9 mouse cellular contexts compared by ENCODE assay signal in genomic region chr1:161038968-161039721, GRCm38 (mm10). TPM values are rescaled to one million over a fixed set of nuclear protein-coding genes. Genes with fewer than 3 reads are reported as not detected.
DNase-seq lines count a peak whose midpoint lies in the region; ATAC-seq and TF ChIP-seq lines count a peak whose summit lies in the region.
"Had no signal": no experiment of that assay in that cellular context is flagged by ENCODE, and none has a peak within 500 bp of the region (broad histone marks: within the 10 kb centered on the region; RNA-seq: fewer than 3 reads in every experiment).

No protein-coding gene starts in this region.

- peak; percentile 43 for DNase-seq in midbrain, embryonic 10.5 days (ENCODE audit: low spot score)
- peak; percentile 53 for DNase-seq in liver
- DNase-seq in yolk sac, embryonic 10.5 days (ENCODE audit: low spot score): peak; percentile 64
- no peak for DNase-seq in Muller cell, postnatal 12 days (ENCODE audit: inconsistent ontology term)
- no peak for DNase-seq in cerebellum, adult 2 months
- no peak for DNase-seq in thymus, postnatal 25 days

- no peak overlapping the region for H3K27ac ChIP-seq in midbrain, embryonic 10.5 days (replicated peaks)
- H3K27ac ChIP-seq in midbrain, embryonic 16.5 days (ENCODE audit: low read length): no peak overlapping the region
- H3K27ac ChIP-seq in embryonic fibroblast, embryonic 13.5 days (ENCODE audit: insufficient read depth, low read length): peak overlapping the region; percentile 70
- no peak overlapping the region for H3K27ac ChIP-seq in cerebellum, adult 2 months (ENCODE audit: insufficient read depth, low read length)
- H3K27ac ChIP-seq: left cerebral cortex, adult 2 months had no signal

- WGBS in midbrain, embryonic 10.5 days: 7% methylated on average over 3 of the region's 3 CpGs
- 10% methylated on average over 3 of the region's 3 CpGs for WGBS in midbrain, embryonic 16.5 days
- WGBS in cerebellum, adult 2 months: 19% methylated on average over 3 of the region's 3 CpGs

- H3K27me3 ChIP-seq in midbrain, embryonic 10.5 days (ENCODE audit: low read depth, poor library complexity, severe bottlenecking): no peaks in the 10 kb centered on the region
- no peaks in the 10 kb centered on the region for H3K27me3 ChIP-seq in midbrain, embryonic 16.5 days (ENCODE audit: control insufficient read depth, insufficient read depth, low read depth, low read length)
- no peaks in the 10 kb centered on the region; the same call in 1 of the 2 replicates for H3K27me3 ChIP-seq in cerebellum, adult 2 months (ENCODE audit: control insufficient read depth, insufficient read depth, low read length)

- H3K4me2 ChIP-seq in midbrain, embryonic 16.5 days (ENCODE audit: low read length): no peak overlapping the region

- ATAC-seq in midbrain, embryonic 16.5 days: no peak

- 0 out of 2 replicates have a peak overlapping the region, but pooled peaks have one; percentile 11 for H3K4me3 ChIP-seq in midbrain, embryonic 10.5 days
- no peak overlapping the region for H3K4me3 ChIP-seq in midbrain, embryonic 16.5 days (ENCODE audit: low read depth, low read length)
- H3K4me3 ChIP-seq in embryonic fibroblast, embryonic 13.5 days (ENCODE audit: insufficient read depth, low read length): peak overlapping the region; percentile 44
- H3K4me3 ChIP-seq in cerebellum, adult 2 months (replicated peaks; ENCODE audit: insufficient read depth, low read depth, low read length): no peak overlapping the region
- H3K4me3 ChIP-seq: left cerebral cortex, adult 2 months had no signal

- TF ChIP-seq POLR2A in embryonic fibroblast, embryonic 13.5 days (IDR thresholded peaks at IDR 0.05; ENCODE audit: low read depth, low read length): peak; percentile 73; the same call in 1 of the 2 replicates
- TF ChIP-seq POLR2A in cerebellum, adult 2 months (IDR thresholded peaks at IDR 0.05; ENCODE audit: borderline replicate concordance, insufficient read depth, low read length): no peak

- peaks cover 86% of the 10 kb centered on the region for H3K36me3 ChIP-seq in midbrain, embryonic 10.5 days
- peaks cover 16% of the 10 kb centered on the region for H3K36me3 ChIP-seq in midbrain, embryonic 16.5 days (ENCODE audit: control insufficient read depth, insufficient read depth, low read length)

- H3K4me1 ChIP-seq in midbrain, embryonic 10.5 days: peaks cover 35% of the 10 kb centered on the region
- peaks cover 19% of the 10 kb centered on the region for H3K4me1 ChIP-seq in midbrain, embryonic 16.5 days (ENCODE audit: control insufficient read depth, insufficient read depth, low read length)
- 0 out of 2 replicates have a peak, but pooled peaks cover 4% of the 10 kb centered on the region for H3K4me1 ChIP-seq in embryonic fibroblast, embryonic 13.5 days (ENCODE audit: control insufficient read depth, insufficient read depth, low read length)
- peaks cover 4% of the 10 kb centered on the region; the same call in 1 of the 2 replicates for H3K4me1 ChIP-seq in cerebellum, adult 2 months (ENCODE audit: control insufficient read depth, insufficient read depth, low read length)

- TF ChIP-seq CTCF in embryonic fibroblast, embryonic 13.5 days (IDR thresholded peaks at IDR 0.05; ENCODE audit: borderline replicate concordance, insufficient read depth, low read length): no peak
- TF ChIP-seq CTCF in cerebellum, adult 2 months (IDR thresholded peaks at IDR 0.05; ENCODE audit: borderline replicate concordance, insufficient read depth, low read depth, low read length): no peak

- H3K9me3 ChIP-seq in midbrain, embryonic 10.5 days (replicated peaks): no peaks in the 10 kb centered on the region
- H3K9me3 ChIP-seq in midbrain, embryonic 16.5 days (replicated peaks; ENCODE audit: control insufficient read depth, low read length, poor library complexity, severe bottlenecking): no peaks in the 10 kb centered on the region

- no peak overlapping the region for H3K9ac ChIP-seq in midbrain, embryonic 16.5 days (ENCODE audit: low read depth, low read length)

RNA-seq across cellular contexts. Expression of gene Zbtb37, which starts 4.5 kb away (rescaled TPM):
- polyA plus RNA-seq in midbrain, embryonic 10.5 days (2016; fragmentation: Nextera tagmentation; extraction: Ambion mirVana): 5.3 and 6.7 TPM in 2 replicates
- 14.0 and 15.8 TPM in 2 replicates for polyA plus RNA-seq in midbrain, embryonic 16.5 days (2015; fragmentation: Nextera tagmentation; extraction: Ambion mirVana)
- 9.6 and 11.2 TPM in 2 replicates for polyA plus RNA-seq in embryonic fibroblast, embryonic 13.5 days (2011; ENCODE audit: insufficient read length, low read depth, missing spikeins)
- polyA plus RNA-seq in cerebellum, adult 2 months (2012; rRNA removed): 5.0 and 5.5 TPM in 2 replicates

RNA-seq across cellular contexts. Expression of gene Dars2, which starts 31.3 kb away (rescaled TPM):
- polyA plus RNA-seq in midbrain, embryonic 10.5 days (2016; fragmentation: Nextera tagmentation; extraction: Ambion mirVana): 62.5 and 72.3 TPM in 2 replicates
- polyA plus RNA-seq in midbrain, embryonic 16.5 days (2015; fragmentation: Nextera tagmentation; extraction: Ambion mirVana): 24.2 and 25.5 TPM in 2 replicates
- 16.8 and 22.8 TPM in 2 replicates for polyA plus RNA-seq in embryonic fibroblast, embryonic 13.5 days (2011; ENCODE audit: insufficient read length, low read depth, missing spikeins)
- 20.2 and 21.2 TPM in 2 replicates for polyA plus RNA-seq in cerebellum, adult 2 months (2012; rRNA removed)

RNA-seq across cellular contexts. Expression of gene Cenpl, which starts 31.4 kb away (rescaled TPM):
- polyA plus RNA-seq in midbrain, embryonic 10.5 days (2016; fragmentation: Nextera tagmentation; extraction: Ambion mirVana): 40.3 and 40.6 TPM in 2 replicates
- 10.1 and 11.4 TPM in 2 replicates for polyA plus RNA-seq in midbrain, embryonic 16.5 days (2015; fragmentation: Nextera tagmentation; extraction: Ambion mirVana)
- polyA plus RNA-seq in embryonic fibroblast, embryonic 13.5 days (2011; ENCODE audit: insufficient read length, low read depth, missing spikeins): 7.2 and 11.3 TPM in 2 replicates
- 1.6 and 1.9 TPM in 2 replicates for polyA plus RNA-seq in cerebellum, adult 2 months (2012; rRNA removed)

Comparison
In these comparisons a context has a peak if more than half of its experiments do, and no peak if none do; other contexts are left out.
1. H3K4me3 ChIP-seq: peak in midbrain, embryonic 10.5 days (single experiment) and embryonic fibroblast, embryonic 13.5 days (single experiment); none in midbrain, embryonic 16.5 days (single experiment) and cerebellum, adult 2 months (single experiment).
2. DNase-seq: peak in midbrain, embryonic 10.5 days (single experiment), liver (single experiment) and yolk sac, embryonic 10.5 days (single experiment); none in Muller cell, postnatal 12 days (single experiment), cerebellum, adult 2 months (0 of 2) and thymus, postnatal 25 days (single experiment).